Mouse (Mus musculus): ENCODE measurements at regions not wholly inside any gene's neighbourhood (a gene's known extent, or its start where the extent isn't known, plus 50 kb on each side); places are given as distances from the start of the nearest gene placed in this dataset.

DNA sequence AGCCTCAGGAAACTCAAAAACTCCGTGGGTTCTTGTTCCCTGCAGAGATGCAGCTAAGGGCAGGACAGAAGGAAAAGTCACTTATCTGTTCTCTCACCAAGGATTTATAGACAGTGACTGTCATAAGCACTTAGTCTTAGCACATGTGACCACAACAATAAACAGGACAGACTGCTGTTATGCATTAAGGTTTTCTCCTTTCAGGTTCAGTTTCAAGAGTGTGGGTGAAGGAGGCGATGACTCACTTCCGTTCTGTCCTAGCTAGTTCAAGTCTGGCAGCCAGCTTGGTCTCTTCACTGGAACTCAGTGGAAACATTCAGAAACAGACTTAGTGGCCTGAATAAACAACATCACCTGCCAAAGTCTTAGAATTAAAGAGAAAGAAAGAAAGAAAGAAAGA is 141.1 kb upstream of the Rasa1 start:
- no peak for DNase-seq

DNA sequence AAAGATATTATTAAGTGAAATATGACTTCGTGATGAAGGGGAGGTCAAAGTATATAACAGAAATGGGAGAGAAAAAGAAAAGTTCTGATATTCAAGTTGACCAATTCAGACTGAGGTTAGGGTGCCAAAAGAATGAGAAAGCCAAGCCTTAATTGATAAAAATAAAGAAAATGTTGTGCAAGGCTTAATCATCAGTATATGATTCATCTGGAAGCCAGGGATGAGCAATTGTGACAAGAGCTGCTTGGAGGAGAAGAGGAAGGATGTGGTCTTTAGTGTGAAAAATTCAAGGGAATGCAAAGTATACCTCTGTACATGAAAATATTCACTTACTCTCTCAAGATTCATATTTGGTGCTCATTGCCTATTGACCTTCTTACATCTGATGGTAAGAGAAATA is 129.7 kb upstream of the Rasa1 start:
- no peak for DNase-seq

DNA sequence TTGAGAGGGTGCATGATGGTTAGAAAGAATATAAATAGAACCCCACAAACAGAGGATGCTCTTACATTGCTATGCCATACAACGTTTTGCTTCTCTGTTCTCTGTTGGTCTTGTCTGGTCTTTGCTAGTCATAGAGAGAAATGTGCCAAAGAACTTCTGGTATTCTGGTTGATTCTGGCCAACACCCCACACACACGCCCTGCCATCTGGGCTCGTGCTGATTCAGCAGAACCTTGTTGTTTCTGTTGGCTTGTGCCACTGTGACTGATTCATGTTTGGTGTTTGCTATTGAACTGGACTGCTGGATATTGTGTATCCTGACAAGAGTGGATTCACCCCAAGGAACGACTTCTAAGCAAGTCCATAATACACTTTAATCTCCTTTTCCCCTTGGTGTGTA is 126.0 kb upstream of the Rasa1 start:
- no peak for DNase-seq

DNA sequence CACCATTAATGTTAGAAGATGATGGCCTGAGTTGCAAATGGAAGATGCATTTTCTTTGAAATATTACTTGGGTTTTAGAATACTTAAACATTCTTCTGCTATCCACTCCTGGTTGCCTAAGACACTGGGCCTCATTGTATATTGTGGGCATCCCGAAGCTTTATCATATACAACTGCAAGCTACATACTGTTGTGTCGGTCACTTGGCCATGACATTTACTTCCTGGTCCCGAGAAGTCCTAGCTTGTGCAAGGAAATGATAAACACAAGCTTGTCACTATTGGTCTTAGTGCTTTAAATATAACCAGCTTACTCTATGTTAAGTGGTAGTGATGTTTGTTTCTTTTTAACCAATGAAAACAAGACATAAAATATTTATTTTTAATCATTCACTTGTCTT is 122.4 kb upstream of the Rasa1 start:
- DNase-seq, result no peak

DNA sequence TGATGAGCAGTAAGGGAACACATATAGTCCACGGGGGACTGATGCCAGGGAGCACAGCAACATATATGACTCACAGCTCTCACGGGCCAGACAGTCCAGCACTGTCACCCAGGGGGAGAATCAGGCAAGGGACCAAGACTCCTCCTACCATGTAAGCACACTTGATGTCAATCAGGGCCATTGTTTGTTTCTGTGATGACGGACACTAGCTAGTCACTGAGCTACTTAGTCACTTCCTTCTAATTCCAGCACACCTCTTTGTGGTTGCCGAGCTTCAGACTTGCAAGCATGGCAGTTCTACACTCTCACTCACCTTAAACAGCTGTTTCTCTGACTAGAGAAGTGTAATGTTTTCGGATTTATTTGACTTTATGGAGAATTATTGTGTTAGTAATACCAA is 109.9 kb upstream of the Rasa1 start:
- no peak for DNase-seq

DNA sequence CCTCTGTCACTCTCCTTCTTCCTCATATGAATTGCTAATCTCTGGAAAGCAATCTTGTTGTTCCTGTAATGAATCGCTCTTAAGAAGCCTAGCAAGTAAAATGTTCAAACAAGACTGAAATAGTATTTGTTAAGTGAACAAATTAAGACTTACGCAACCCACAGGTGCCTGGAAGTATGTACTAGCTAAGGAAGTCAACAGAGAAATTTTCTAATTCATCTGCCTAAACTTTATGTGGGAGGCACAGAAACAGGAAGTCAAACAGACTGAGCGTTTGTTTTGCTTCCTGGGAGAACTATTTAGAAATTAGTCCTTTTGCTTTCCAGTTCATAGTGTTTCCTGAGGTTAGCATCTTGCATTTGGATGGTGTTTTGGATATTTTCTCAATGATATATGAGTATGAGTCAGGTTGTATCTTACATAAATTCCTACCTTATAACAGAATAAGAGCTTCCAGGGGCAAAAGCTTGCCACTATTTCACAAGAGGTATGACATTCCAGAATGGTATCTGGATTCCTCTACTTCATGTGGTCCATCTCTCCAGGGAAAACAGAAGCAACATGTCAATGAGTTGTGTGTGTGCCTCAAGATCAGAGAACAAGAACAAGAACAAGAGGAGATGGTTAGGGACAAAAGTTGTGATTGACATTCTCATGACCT is 87.5 kb upstream of the Rasa1 start:
- DNase-seq, result no peak

DNA sequence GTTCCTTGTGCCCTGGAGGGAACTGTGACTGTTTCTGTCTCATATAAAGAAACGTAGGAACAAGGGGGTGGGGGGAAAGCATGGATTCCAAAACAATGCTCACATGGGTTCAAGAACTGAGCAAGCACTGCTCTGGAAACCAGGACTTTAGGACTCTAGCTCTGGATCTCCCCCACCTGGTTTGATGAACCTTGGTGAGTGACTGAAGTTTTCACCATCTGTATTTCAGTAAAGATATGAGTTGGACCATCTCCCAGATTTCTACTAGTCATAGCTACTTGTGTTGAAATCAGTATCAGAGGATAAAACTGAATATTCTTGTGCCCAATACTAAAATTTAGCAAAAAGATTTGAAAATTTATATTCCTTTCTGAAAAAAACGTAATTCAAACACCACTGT is 70.7 kb upstream of the Rasa1 start:
- DNase-seq, result no peak

DNA sequence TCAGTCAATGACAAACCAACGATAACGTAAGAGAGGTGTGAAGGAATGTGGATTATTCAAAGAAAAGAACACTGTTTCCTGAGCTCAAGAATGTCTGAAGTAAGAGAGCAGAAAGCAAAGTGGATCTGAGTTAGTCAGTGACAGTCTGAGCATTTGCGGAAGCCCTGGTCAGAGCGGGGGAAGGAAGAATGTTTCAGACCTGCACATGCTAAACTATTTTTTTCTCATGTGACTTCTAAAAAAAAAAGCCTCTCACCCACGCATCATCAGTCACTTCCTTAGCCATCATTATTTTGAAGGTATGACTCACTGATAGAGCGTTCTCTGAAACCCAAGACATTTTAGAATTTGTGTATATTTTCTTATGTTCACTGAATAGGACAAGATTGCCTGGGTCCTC is 70.2 kb upstream of the Rasa1 start:
- no peak for DNase-seq

DNA sequence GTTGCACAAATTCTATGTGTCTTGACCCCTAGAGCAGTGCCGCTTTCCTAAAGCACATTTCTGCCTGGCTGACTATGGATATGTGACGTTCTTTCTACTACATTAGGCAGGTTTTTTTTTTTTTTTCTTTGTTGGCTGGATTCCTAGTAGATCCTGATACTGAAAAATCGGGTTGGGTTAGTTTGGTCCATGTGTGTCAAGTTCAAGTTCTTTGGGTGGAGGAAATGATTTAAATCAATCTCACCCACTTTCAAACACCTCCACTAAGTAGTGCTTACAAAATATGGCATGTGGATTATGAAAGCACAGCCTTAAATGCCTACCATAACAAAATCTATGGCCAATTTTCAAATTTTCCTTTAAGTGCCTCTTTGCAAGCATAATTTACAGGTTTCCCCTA is 63.1 kb upstream of the Rasa1 start:
- DNase-seq, result no peak
